Mouse (Mus musculus) layer of hippocampus, adult 18-20 months (tissue): ENCODE measurements around the gene Olfr380. TPM values are rescaled to one million over a fixed set of nuclear protein-coding genes. Genes with fewer than 3 reads are reported as not detected.

Experiments used
- DNase-seq, 2 experiments: peaks; one replicate each; pipeline ENCODE4 v3.0.0; 2022; ENCODE audit warnings: low spot score in 2 of 2
- long read RNA-seq: library from polyadenylated mRNA; stranded (forward); transcript quantifications from one replicate; pipeline ENCODE4 v2.0.0, GENCODE M21; 2021
- total RNA-seq, 2 experiments: library from RNA; stranded (reverse); gene quantifications; 2 replicates each; pipeline ENCODE4 v1.2.3; 2021

Gene Olfr380
- not detected for total RNA-seq
- long read RNA-seq = 0 reads

DNA sequence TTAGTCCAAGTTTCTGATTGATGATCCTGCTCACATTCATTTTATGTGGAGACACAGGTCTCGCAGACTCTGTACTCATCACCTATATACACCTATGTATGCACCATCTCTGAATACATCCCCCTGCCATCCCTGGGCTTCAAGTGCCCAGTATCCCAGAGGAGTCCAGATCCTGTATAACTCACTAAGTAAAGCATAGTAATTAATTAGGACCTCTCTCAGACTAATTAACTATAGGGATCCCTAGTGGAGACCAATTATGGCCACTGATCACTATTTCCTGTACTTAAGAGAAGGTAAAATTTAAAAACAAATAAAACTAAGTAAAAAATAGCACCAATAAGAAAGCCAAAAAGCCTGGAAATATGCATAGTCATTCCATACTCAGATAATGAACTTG lies at the start of gene Olfr380:
TSS of gene Olfr380 (minus strand) at position 101 of the 400 bp plus-strand sequence.
- DNase-seq = no peak

- no peak for DNase-seq
Measured at GRCm38 (mm10) chr11:73491503-73491902, 34.2 kb upstream of the Olfr380 start, which contains the start of gene Olfr381. TSS of gene Olfr381 (minus strand) at chr11:73491603.

DNA sequence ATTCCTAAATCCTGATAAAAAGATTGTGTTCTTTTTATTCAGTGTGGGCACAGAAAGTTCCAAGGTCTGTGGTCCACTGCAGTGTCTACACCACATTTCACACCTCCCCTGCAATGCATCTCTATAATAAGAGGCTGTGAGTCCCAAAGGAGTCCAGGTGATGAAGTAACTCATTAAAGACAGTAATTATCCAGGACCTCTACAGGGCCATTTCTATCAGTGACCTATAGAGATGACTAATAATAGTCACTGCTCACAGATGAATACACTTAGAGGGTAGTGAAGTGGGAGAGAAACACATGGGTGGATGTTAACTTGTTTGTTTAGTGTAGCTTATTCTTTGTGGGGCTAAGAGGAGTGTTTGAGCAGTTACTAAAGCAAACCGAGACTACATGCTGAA lies 28.9 kb downstream of the Olfr380 start, which contains the start of gene Olfr378:
TSS of gene Olfr378 (minus strand) at position 101 of the 400 bp plus-strand sequence.
- DNase-seq = no peak

Other genes with a start within 250 kb of the Olfr380 start
- gene Trpv1, start 223.2 kb downstream of the Olfr380 start, total RNA-seq = under 1 TPM in 1 of 2 experiments, not detected in 1; 0.23 TPM
- gene Trpv3, start 190.1 kb downstream of the Olfr380 start, total RNA-seq = under 1 TPM; 0.41 to 0.45 TPM
- 10 to 100 TPM; 13.9 to 14.8 TPM for gene Aspa, start 127.9 kb downstream of the Olfr380 start, total RNA-seq
- not detected for gene Gm49340, start 127.8 kb downstream of the Olfr380 start, total RNA-seq
- not detected for gene Spata22, start 127.8 kb downstream of the Olfr380 start, total RNA-seq
- not detected for gene Olfr20, start 106.7 kb downstream of the Olfr380 start, total RNA-seq
- not detected for gene Olfr376, start 86.3 kb downstream of the Olfr380 start, total RNA-seq
- not detected for gene Olfr1, start 57.9 kb downstream of the Olfr380 start, total RNA-seq
- gene Olfr378, start 29.0 kb downstream of the Olfr380 start, total RNA-seq = not detected
- gene Olfr381, start 34.1 kb upstream of the Olfr380 start, total RNA-seq = not detected
- not detected for gene Olfr382, start 59.7 kb upstream of the Olfr380 start, total RNA-seq
- not detected for gene Olfr385, start 135.5 kb upstream of the Olfr380 start, total RNA-seq
- not detected for gene Olfr384, start 141.1 kb upstream of the Olfr380 start, total RNA-seq
- gene Zfp735, start 231.3 kb upstream of the Olfr380 start, total RNA-seq = not detected